Mouse (Mus musculus) brain, embryonic 14.5 days (tissue): ENCODE measurements around the gene Coro2b.

Experiments
- CTCF ChIP-seq: fragments of 200-500 bp; IDR thresholded peaks from 2 replicates; pipeline ENCODE4 v1.5.1; 2012; ENCODE audit warnings: inconsistent platforms, mild to moderate bottlenecking, moderate library complexity, borderline replicate concordance; ENCODE audit not compliant: insufficient read depth, insufficient read length; ENCODE audit errors: extremely low read depth
- POLR2A ChIP-seq: fragments of 200-500 bp; IDR thresholded peaks from 2 replicates; pipeline ENCODE4 v1.6.1; 2012; ENCODE audit warnings: mild to moderate bottlenecking, inconsistent platforms, borderline replicate concordance; ENCODE audit not compliant: poor library complexity, insufficient read depth, insufficient read length, severe bottlenecking; ENCODE audit errors: extremely low read depth

- TF ChIP-seq POLR2A (no peak), CTCF (no peak)
These were observed 104.4 kb downstream of the Coro2b start for GRCm38 (mm10) chr9:62432261-62433060.
